Mouse (Mus musculus) megakaryocyte, adult 5-6 weeks (primary cell): ENCODE results near the gene Guca1a. TPM values are rescaled to one million over a fixed set of nuclear protein-coding genes. Genes with fewer than 3 reads are reported as not detected.
A peak's percentile ranks its signal among the peaks of the same experiment; 100 is the strongest.
"Not testable (repeated sequence)": the region's sequence is repeated elsewhere in the genome, so short reads cannot be mapped to it uniquely, and the experiment has no call there.

Experiments used
- ATAC-seq: 2 replicates; pipeline ENCODE4 v1.8.0; 2016; ENCODE audit warnings: mild to moderate bottlenecking, inconsistent platforms; ENCODE audit not compliant: poor library complexity, severe bottlenecking
- total RNA-seq, 2 experiments: library from RNA; stranded (forward) in 1 of 2; stranded (reverse) in 1 of 2; fragments of 153-499, 151-499 nt in 1 of 2; fragments of 221-1000, 200-1000 nt in 1 of 2; gene quantifications; 2 replicates each; pipeline versions ENCODE4 v1.2.3 to v1.2.4; 2015 to 2017

The Guca1a gene
- total RNA-seq (2015) (6.3 and 7.0 TPM in 2 replicates), total RNA-seq (2017) (1.3 and 1.4 TPM in 2 replicates)

DNA sequence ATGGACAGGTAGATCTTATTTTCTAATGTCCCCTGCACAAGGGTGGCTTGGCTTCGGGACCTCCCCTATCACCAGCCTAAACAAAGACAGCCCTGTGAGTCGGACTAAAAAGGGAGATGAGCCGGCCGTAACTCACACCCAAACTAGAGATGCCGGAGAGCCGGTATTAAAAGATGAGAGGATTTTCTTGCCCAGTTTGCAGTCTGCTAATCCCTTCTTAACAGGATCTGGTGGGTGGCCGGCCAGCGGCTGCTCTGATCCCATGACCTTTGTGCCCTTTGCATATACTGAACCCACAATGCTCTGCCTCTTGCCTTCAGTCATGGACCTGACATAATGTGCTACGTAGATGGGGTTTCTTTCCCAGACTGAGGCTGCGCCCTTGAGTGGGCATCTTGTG lies at the start of gene Guca1a:
Guca1a (minus strand) TSS at position 134 of the 400 bp plus-strand sequence.
- no peak for ATAC-seq

DNA sequence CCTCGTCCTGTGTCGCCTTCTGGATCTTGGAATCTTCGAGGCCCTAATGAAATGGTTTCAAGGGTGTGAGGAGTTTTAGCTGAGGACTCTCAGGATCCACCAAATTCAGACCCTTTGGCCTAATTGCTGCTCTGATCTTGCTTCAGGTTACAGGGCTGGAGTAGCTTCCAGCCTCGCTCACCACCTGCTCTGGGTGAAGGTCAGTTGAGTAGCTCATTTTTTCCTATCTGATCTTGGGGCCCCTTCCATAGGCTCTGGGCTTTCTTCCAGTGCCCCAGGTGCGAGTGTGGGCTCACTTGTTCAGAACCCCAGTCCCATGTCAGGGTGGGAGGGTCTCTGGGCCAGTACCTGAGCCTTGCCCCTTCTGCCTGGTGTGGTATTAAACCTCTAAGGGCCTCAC lies 49.0 kb upstream of the Guca1a start:
- no peak for ATAC-seq

GRCm38 (mm10) chr17:47448523-47449372 lies 48.4 kb upstream of the Guca1a start:
- no peak for ATAC-seq

- no peak for ATAC-seq
Observed at GRCm38 (mm10) chr17:47446561-47446960, 46.2 kb upstream of the Guca1a start.

DNA sequence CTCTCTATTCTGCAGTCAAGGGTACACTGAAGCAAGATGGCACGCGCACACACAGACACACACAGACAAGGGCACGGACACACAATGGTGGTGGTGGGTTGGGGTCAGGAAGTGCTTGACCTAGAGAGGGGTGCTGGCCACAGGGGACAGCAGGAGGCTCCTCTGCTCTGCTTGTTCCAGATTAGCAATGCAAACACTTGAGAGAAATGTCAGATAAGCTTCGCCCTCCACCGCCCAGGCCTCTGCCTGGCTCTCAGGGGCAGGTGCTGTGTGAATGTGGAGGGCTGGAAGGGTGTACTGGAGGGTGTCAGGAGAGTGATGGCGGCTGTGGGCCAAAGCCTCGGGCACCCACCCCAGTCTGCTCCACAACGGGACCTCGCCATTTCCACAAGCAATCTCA lies 45.6 kb upstream of the Guca1a start:
- ATAC-seq: no peak

- ATAC-seq: no peak
Observed at GRCm38 (mm10) chr17:47445518-47445917, 45.1 kb upstream of the Guca1a start.

GRCm38 (mm10) chr17:47444113-47444512 lies 43.7 kb upstream of the Guca1a start:
- no peak for ATAC-seq

DNA sequence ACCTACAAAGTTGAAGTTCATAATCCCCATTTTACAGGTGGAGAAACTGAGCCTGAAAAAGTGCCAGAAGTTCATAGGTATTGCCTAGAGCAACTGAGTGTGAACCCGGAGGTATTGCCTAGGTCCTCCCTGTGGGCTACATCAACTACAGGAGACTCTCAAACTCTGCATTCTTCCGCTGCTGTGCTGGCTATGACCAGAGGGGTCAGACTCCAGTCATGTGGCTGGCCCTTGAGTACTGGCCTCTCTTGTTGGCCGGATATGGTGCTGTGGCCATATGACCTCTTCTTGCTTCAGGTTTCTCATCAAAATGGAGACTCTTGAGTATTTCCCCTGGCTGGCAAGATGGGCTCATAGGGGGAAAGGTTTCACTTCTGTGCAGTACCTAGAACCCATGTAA lies 41.9 kb upstream of the Guca1a start:
- no peak for ATAC-seq

DNA sequence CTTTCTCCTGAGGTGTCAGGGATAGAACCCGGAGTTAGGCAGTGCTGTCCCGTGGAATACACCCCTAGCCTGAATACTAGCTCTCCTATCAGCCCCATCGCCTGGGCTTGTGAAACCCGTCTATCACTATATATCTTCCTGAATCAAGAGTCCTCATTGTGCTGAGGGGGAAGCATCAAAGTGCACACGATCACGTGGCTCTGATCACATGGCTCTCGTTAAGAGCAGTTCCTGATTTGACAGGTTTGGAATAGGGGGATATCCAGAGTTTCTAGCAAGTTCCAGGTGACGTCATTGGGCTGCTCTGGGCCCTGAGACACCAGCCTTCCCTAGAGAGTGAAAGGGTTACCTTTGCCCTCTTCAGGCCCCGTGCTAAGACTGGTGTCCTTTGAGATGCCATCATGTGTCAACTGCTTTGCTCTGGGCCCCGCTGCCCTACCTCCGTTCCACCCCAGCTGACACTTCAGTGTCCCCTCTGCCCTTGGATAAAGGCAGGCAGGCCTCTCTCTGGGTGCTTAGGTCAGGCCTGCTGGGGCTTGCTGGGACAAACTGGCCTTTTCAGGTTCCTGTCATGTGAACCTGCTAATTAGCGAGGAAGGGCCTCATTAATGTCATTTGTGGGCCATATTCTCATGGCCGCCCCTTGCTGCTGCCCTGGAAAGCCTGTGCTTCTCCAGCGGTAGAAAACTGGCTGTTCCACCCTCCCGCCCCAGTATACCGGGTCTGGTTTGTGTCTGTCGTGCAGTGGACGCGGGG lies 41.1 kb upstream of the Guca1a start:
- ATAC-seq: peak; percentile 20; the same call in 1 of the 2 replicates

GRCm38 (mm10) chr17:47440359-47440890 lies 40.0 kb upstream of the Guca1a start:
- no peak for ATAC-seq

DNA sequence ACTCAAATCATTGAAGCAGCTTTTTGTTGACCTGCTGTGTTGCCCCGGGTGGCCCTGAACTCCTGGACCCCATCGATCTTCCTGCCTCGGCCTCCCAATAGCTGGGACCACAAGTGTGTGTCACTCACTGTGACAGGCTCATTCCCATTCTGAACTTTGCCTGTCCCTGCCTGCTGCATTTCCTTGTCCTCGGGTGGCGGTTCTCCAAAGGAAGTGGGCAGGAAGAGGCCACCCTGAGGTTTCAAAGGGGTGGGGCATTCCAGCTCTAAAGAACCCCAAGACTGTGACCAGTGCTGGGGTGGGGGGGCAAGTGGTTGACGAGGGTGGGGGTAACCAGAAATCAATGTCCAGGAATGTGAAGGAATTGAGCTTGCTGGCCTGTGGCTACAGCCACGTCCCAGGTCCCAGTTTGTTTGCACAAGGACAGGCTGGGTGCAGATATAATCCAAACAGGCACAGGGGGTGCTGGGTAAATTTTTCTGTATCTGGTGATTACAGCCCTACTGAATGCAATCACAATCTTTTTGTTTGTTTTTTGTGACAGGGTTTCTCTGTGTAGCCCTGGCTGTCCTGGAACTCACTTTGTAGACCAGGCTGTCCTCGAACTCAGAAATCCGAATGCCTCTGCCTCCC lies 39.1 kb upstream of the Guca1a start:
- ATAC-seq: peak; percentile 39; the same call in 1 of the 2 replicates

DNA sequence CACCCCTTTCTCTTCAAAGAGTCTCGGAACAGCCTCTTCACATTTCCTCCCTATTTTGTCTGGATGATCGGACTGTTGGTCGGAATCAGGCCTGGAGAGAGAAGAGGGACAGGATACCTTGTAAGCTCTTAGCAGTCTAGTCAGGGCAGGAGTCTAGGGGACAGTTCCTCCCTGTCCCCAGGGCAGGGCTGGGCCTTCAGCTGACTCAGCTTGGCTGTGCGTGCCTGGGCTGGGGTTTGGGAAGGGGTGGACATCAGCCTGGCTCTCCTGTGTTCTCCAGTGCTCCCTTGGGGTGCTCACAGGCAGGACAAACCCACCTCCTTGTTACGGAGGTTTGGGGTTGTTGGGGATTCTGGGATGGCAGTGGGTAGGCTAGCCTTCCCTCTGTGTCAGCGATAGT lies 38.2 kb upstream of the Guca1a start:
- ATAC-seq: no peak

DNA sequence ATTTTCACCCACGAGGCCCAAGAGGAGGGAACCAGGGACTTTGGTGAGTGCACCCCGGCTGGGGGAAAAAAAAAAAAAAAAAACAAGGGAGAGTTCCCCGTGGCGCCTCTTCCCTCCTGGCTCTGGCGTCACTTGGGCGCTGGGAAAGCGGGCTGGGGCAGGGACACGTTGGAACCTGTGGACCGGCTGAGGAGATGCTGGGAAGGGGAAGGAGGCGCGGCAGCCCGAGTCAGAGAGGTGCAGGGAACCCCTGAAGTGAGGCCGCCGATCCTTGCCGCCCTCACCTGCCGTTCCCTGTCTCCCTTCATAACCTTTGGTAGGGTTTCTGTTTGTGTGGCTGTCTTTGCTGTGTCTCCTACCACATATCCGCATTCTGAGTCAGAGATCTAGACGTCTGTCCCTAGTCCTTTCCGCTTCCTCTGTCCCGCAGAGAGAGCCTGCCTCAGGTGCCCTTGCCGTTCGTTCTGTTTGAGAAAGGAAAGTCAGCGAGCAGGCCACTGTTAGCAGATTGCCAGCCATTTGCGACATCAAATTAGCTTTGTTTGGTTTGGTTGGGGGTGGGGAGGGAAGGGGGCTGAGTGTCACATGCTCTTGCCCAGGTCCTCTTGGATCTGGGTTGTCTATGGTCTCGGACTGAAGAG lies 36.6 kb upstream of the Guca1a start, which contains the start of gene 1700001C19Rik:
1700001C19Rik (minus strand) TSS at position 470 of the 641 bp plus-strand sequence.
- peak; percentile 51 for ATAC-seq

- ATAC-seq: no peak
Observed at GRCm38 (mm10) chr17:47436156-47436906, 35.9 kb upstream of the Guca1a start, which contains the start of gene AI661453. Gene AI661453 (plus strand): TSS chr17:47436615.

GRCm38 (mm10) chr17:47430815-47431214 lies 30.4 kb upstream of the Guca1a start:
- no peak for ATAC-seq

- ATAC-seq: no peak
Observed at GRCm38 (mm10) chr17:47428831-47429304, 28.5 kb upstream of the Guca1a start.

DNA sequence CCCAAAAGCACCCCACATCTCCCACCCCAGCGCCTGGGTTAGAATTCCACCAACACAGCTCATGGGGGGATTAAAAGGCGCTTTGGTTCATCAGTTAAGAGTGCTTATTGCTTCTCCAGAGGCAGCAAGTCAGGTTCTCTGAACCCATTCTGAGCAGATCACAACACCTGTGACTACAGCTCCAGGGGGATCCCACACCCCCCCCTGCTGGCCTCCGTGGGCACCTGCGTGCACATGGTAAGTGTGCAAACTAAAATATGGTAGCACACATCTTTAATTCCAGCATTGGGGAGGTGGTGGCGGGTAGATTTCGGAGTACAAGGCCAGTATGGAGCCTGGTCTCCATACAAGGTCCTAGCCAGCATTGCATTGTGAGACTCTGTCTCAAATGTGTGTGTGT lies 26.9 kb upstream of the Guca1a start:
- ATAC-seq: no peak

DNA sequence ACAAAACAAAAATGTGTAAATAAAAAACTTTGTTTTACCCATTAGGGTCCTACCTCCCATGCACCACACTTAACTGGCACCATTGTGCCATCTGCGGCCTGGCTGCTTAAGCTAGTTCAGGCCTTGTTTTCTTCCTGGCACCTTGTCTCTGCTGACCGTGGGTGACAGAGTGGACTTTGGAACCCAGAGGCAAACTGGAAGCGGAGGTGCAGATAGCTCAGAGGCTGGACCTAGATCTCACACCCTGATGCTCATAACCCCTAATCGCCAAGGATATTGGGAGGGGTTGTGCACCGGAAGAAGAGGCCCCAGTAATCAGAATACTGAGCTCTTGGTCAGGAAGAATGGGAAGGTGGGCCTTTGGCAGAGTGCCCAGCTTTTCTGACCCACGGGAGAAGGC lies 23.8 kb upstream of the Guca1a start:
- ATAC-seq: no peak

GRCm38 (mm10) chr17:47422616-47423015 lies 22.2 kb upstream of the Guca1a start:
- not testable (repeated sequence) for ATAC-seq

- no peak for ATAC-seq
Observed at GRCm38 (mm10) chr17:47421566-47421965, 21.2 kb upstream of the Guca1a start.
